Mouse (Mus musculus) left cerebral cortex, adult 18-20 months (tissue): ENCODE measurements at regions not wholly inside any gene's neighbourhood (a gene's known extent, or its start where the extent isn't known, plus 50 kb on each side); places are given as distances from the start of the nearest gene placed in this dataset.

Experiments
- DNase-seq, 2 experiments: peaks; one replicate each; pipeline ENCODE4 v3.0.0; 2021 to 2022; ENCODE audit warnings: low spot score in 2 of 2, mixed read lengths in 1 of 2

DNA sequence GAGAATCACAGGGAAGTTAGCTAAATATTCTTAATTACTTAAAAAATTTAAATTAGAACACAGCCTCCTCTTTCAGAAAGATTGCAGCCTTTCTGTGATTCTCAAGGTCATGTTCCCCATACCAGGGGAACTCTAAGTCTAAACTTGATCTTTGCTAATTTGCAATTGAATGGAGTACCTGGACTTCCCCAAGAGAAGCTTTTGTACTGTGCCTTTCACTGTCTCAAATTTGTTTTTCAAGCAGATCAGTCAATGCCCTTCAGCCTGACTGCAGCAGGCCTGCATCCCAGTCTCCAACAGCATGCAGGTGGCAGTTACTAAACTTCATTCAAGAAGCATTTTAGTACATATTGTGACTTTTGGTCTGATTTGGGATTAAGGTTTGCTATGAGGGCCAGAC, 611.8 kb downstream of the Snca start:
- no peak for DNase-seq

DNA sequence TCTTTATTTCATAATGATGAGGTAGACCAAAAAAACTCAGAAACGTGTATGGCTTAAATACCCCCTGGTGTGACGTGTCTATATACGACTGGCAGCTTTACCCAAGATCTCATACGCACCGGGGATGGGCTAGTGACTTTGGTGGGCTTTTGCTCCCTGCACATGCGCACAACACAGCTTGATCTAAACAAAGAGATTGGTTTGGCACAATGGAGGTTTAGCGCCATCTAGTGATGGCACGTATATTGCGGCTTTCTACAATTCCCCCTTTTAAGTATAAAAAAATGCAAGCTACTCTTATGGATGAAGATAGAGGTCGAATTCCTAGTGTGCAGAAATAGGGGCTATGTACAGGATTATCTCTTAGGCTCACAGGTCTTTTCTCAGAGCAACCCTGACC, 628.1 kb downstream of the Snca start:
- peak; percentile 41 to 55 for DNase-seq
